Mouse (Mus musculus): Measurements from ENCODE around the gene St3gal3.

Gene St3gal3

DNA sequence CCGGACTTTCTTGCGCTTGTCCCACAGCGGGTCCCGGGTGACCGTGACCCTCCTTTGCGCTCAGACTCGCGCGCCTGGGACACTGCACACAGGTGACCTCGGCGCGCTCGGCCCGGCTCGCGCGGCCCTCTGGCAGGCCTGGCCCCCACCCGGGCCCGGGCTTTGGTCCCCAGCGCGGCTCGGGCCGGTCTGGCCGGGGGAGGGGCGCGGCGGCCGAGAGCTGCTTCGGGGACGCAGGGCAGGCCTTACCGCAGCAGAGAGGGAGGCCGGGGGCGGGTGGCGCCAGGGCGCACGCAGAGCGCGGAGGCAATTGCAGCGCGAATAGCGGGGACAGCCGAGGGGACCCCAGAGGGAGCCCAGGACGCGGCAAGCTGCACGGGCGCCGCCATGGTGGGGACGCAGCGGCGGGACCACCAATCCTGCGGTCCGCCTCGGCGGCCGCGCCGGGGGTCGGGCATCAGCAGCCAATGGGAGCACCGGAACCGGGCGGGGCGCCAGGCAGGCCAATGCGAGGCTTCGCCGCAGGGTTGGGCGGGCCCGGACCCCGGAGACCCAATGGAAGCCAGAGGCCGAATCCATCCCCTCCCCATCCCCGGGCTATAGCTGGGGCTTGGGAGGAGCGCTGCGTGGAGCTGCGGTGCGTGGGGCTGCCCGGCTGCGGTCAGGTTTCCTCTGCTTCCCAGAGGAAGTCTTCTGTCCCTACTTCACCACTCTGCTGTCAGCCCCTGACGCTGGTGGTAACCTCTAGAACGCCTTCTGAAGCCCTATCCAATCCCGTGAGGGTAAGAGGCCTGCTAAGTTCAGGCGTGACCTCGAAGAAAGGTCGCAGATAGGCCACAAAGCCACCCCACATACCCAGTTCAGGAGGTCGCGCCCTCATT lies at the start of gene St3gal3:
St3gal3 (minus strand) TSS at position 430 of the 881 bp plus-strand sequence.
- peak; percentile 98 for DNase-seq (ENCODE audit: low spot score in 2 of 2)

DNA sequence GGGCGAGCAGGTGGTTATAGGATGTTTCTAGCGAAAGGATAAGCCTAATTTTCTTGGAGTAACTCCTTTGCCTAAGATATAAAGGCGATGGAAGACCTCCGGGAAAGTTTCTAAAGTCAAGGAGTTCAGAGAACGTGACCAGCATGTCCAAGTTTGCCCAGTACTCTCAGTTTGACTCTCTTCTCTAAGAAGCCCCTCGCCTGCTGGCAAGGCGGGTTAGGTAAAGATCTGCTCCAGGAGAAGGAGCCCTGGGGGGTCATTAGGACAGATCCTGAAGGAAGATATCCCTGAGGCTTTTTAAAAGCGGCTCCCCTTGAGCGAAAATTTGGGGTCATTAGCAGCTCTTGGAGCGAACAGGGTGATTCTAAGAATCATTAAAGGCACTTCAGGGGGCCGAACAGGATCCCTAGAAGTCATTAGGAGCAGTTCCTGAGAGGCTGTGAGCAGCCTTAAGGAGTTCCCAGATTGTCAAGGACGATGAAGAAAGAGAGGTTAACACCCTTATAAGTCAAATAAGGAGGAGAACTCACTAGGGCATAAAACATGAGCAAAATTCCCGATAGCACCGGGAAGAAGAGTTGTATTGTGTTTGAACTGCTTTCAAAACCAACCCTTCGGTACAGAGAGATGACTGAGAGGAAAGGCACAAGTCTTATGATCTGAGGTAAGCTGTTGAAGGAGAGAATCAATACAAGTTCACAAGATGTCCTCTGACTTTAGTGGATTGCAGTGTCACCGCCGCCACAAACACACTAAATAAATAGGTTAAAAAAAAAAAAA lies 45.8 kb upstream of the St3gal3 start:
- no peak for DNase-seq (ENCODE audit: low spot score in 2 of 2)

- peak; percentile 94 to 95 for DNase-seq (ENCODE audit: low spot score in 2 of 2)
Measured at GRCm38 (mm10) chr4:118179467-118180300, 45.0 kb upstream of the St3gal3 start, which contains the start of gene Kdm4a. Kdm4a (minus strand) TSS chr4:118180043.

GRCm38 (mm10) chr4:118178952-118179466 lies 44.3 kb upstream of the St3gal3 start:
- DNase-seq (ENCODE audit: low spot score in 2 of 2): no peak

- no peak for DNase-seq (ENCODE audit: low spot score in 2 of 2)
Measured at GRCm38 (mm10) chr4:118172461-118172860, 37.7 kb upstream of the St3gal3 start.

- no peak for DNase-seq (ENCODE audit: low spot score in 2 of 2)
Measured at GRCm38 (mm10) chr4:118171006-118171405, 36.3 kb upstream of the St3gal3 start.

GRCm38 (mm10) chr4:118162123-118162522 lies 27.4 kb upstream of the St3gal3 start:
- DNase-seq (ENCODE audit: low spot score in 2 of 2): no peak

DNA sequence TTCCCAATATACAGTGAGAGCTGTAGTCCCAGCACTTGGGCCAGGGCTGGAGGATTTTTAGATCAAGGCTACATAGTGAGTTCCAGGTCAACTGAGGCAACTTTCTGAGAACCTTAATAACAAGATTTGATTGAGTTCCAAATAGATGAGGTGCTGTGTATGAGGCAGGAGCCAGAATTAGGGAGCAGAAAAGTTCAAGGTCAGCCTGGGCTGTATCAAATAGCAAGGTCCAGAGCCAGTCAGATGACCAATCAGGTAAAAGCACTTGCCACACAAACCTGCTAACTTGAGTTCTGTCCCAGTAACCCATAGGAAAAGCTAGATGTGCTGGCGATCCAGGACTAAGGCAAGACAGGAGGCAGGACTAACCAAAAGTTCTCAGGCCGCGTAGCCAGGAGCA lies 23.0 kb upstream of the St3gal3 start:
- no peak for DNase-seq (ENCODE audit: low spot score in 2 of 2)

DNA sequence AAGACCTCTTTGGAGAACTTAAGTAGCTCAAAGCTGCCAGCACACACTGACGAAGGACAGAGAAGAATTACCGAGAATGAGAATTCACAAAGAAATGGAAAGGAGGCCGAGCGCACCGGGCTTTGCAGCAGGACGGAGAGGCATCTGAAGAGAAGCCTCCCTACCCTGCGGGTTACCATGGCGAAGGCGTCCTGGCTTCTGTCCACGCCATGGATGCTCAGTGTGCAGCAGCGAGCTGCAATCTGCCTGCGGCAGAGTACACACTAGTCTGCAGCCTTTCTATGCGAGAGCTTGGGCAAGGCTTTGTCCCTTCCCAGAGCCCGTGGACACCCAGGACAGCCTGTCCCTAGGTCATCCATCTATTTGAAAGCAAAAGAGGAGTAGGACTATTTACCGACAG lies 21.8 kb upstream of the St3gal3 start:
- no peak for DNase-seq (ENCODE audit: low spot score in 2 of 2)

- DNase-seq (ENCODE audit: low spot score in 2 of 2): no peak
Measured at GRCm38 (mm10) chr4:118154889-118155288, 20.2 kb upstream of the St3gal3 start.

- DNase-seq (ENCODE audit: low spot score in 2 of 2): peak in 1 of 2 experiments; percentile 28
Measured at GRCm38 (mm10) chr4:118152020-118152785, 17.5 kb upstream of the St3gal3 start.

- DNase-seq (ENCODE audit: low spot score in 2 of 2): no peak
Measured at GRCm38 (mm10) chr4:118150804-118151203, 16.1 kb upstream of the St3gal3 start.

DNA sequence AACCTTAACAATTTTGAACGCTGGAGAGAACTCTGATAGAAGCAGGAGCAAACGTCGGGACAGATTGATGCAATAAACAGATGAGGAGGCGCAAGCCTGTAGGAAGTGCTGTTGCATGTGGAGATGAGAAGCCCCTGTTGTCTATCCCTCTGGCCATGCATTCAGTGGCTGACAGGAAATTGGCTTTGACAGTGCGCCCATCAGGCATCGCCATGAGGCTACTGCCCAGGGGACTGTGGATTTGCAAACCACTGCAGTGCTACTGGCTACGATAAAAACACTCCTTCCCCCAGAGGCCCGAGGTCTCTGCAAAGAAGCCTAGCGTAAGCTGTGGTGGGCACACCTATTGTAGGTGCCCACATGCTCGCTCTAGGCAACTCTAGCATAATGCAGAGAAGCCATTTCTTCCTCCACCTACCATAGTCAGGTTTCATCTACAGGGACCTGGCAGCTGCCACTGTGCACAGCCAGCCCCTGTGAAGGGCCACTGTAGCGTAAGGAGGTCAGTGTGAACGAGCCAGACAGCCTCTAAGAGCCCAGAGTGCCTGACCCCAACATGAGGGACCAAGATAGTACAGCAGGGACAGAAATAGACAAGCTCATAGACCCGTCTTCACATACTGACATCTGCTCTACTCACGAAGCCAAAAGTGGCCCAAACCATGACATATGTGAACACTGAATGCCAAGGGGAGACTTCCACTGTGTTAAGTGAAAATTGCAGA lies 15.4 kb upstream of the St3gal3 start:
- DNase-seq (ENCODE audit: low spot score in 2 of 2): no peak

DNA sequence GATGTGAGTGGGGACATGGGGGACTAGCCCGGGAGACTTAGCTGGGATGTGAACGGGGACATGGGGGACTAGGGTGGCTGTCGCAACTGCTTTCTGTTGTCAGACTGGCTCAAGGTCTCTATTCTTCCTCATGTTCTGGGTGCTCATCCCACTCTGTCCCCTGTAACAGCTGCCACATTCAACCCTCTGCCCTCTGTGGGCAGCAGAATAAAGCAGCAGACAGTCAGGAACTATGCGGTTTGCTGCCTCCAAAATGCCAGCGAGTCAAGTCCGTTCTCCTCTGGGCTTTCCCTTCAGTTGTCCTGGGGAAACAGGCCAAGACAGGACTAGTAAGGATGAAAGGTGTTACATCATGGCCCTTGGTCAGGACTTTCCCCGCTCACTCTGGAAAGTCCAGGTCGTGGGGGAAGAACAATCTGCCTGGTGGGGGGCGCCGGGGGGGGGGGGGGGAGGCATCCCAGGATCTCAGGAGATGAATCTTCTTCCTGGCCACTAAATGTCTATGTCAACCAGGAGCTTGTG lies 14.4 kb upstream of the St3gal3 start:
- DNase-seq (ENCODE audit: low spot score in 2 of 2): no peak

DNA sequence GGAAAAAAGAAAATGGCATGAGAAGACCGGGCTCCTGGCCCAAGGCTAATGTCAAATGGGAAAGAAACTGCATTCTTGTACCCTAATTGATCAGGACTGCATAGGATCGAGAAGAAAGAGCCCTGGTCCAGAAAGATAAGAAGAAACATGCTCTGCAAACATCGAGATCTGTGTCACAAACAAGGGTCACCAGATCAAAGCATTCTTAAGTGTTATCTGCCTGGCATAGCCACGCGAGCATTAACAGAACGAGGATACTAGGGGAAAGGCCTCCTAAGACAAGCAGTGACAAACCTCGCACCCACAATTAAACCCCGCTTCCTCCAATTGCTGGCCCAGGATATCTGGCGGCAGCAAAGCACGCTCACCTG lies 13.6 kb upstream of the St3gal3 start:
- DNase-seq (ENCODE audit: low spot score in 2 of 2): no peak

- peak in 1 of 2 experiments; percentile 32 for DNase-seq (ENCODE audit: low spot score in 2 of 2)
Measured at GRCm38 (mm10) chr4:118147547-118148316, 13.0 kb upstream of the St3gal3 start.

- no peak for DNase-seq (ENCODE audit: low spot score in 2 of 2)
Measured at GRCm38 (mm10) chr4:118147090-118147489, 12.4 kb upstream of the St3gal3 start.

DNA sequence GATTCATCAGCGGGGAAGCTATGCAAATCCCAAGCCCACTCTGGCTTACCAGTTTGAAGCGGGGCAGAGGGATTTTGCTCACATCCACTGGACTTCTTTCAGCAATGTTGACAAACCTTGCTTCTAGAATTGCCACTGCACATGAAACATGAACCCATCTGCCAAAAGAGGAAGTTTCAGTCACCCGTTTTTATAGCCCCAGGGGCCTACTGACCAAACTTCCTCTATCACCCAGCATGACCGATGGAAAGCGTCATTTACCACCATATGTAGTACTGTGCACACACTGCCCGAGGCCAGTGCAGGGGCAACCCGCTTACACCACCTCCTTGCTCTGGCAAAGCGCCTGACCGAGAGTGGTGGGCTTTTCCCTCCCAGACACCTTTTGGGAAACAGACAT lies 9.6 kb upstream of the St3gal3 start:
- DNase-seq (ENCODE audit: low spot score in 2 of 2): no peak

- no peak for DNase-seq (ENCODE audit: low spot score in 2 of 2)
Measured at GRCm38 (mm10) chr4:118143679-118144078, 9.0 kb upstream of the St3gal3 start.
